In genomic region chr2:13500298-13500999, GRCm38 (mm10) we compare ENCODE assay signal across 12 mouse cellular contexts. TPM values are rescaled to one million over a fixed set of nuclear protein-coding genes. Genes with fewer than 3 reads are reported as not detected.
DNase-seq lines count a peak whose midpoint lies in the region; ATAC-seq and TF ChIP-seq lines count a peak whose summit lies in the region.
"Had no signal": no experiment of that assay in that cellular context is flagged by ENCODE, and none has a peak within 500 bp of the region (broad histone marks: within the 10 kb centered on the region; RNA-seq: fewer than 3 reads in every experiment).

No protein-coding gene starts in this region.

- H3K4me1 ChIP-seq in embryonic facial prominence, embryonic 14.5 days (ENCODE audit: control insufficient read depth, insufficient read depth, low read length), result no peaks in the 10 kb centered on the region
- no peaks in the 10 kb centered on the region for H3K4me1 ChIP-seq in hindbrain, postnatal 0 days (ENCODE audit: insufficient read depth, low read length)
- no peaks in the 10 kb centered on the region for H3K4me1 ChIP-seq in stomach, postnatal 0 days (replicated peaks; ENCODE audit: control insufficient read depth, insufficient read depth)
- H3K4me1 ChIP-seq: embryonic facial prominence, embryonic 15.5 days had no signal

- TF ChIP-seq CTCF in hindbrain, postnatal 0 days (IDR thresholded peaks at IDR 0.05; ENCODE audit: low read depth), result no peak
- TF ChIP-seq CTCF in stomach, postnatal 0 days (IDR thresholded peaks at IDR 0.05; ENCODE audit: low read depth), result no peak

- no peak for TF ChIP-seq EP300 in stomach, postnatal 0 days (optimal IDR thresholded peaks at IDR 0.05)

- H3K27ac ChIP-seq in embryonic facial prominence, embryonic 14.5 days (replicated peaks; ENCODE audit: low read depth, low read length), result no peak overlapping the region
- H3K27ac ChIP-seq in hindbrain, postnatal 0 days, result no peak overlapping the region
- no peak overlapping the region for H3K27ac ChIP-seq in stomach, postnatal 0 days (replicated peaks)
- H3K27ac ChIP-seq: embryonic facial prominence, embryonic 15.5 days; heart, adult 2 months; left cerebral cortex, adult 2 months; macrophage had no signal

- WGBS in embryonic facial prominence, embryonic 14.5 days, result 66% methylated on average over 5 of the region's 5 CpGs
- 29% methylated on average over 5 of the region's 5 CpGs for WGBS in hindbrain, postnatal 0 days
- WGBS in stomach, postnatal 0 days, result 50% methylated on average over 5 of the region's 5 CpGs

- H3K4me2 ChIP-seq in embryonic facial prominence, embryonic 14.5 days (ENCODE audit: low read depth, low read length), result no peak overlapping the region
- no peak overlapping the region for H3K4me2 ChIP-seq in hindbrain, postnatal 0 days (ENCODE audit: low read depth, low read length)
- no peak overlapping the region for H3K4me2 ChIP-seq in stomach, postnatal 0 days (replicated peaks; ENCODE audit: low read depth)
- H3K4me2 ChIP-seq: embryonic facial prominence, embryonic 15.5 days had no signal

- peak; percentile 47; the same call in 1 of the 2 replicates for ATAC-seq in embryonic facial prominence, embryonic 14.5 days (ENCODE audit: low read depth)
- peak; percentile 80 for ATAC-seq in hindbrain, postnatal 0 days
- no peak for ATAC-seq in stomach, postnatal 0 days (ENCODE audit: low FRiP score, low TSS enrichment)

- no peaks in the 10 kb centered on the region for H3K36me3 ChIP-seq in embryonic facial prominence, embryonic 14.5 days (ENCODE audit: control insufficient read depth, insufficient read depth, low read length)
- no peaks in the 10 kb centered on the region for H3K36me3 ChIP-seq in hindbrain, postnatal 0 days (ENCODE audit: insufficient read depth, low read length)
- H3K36me3 ChIP-seq in stomach, postnatal 0 days (ENCODE audit: control insufficient read depth, insufficient read depth, low read length), result no peaks in the 10 kb centered on the region
- H3K36me3 ChIP-seq: embryonic facial prominence, embryonic 15.5 days had no signal

- H3K4me3 ChIP-seq in embryonic facial prominence, embryonic 14.5 days (ENCODE audit: low read depth, low read length), result no peak overlapping the region
- H3K4me3 ChIP-seq in hindbrain, postnatal 0 days (ENCODE audit: low read length), result no peak overlapping the region
- no peak overlapping the region for H3K4me3 ChIP-seq in stomach, postnatal 0 days (ENCODE audit: low read depth, low read length)
- H3K4me3 ChIP-seq: embryonic facial prominence, embryonic 15.5 days; heart, adult 2 months; left cerebral cortex, adult 2 months had no signal

- DNase-seq in right cerebral cortex, adult 18-20 months, result peak; percentile 8
- no peak for DNase-seq in right cerebral cortex, postnatal 25 days
- DNase-seq in embryonic facial prominence, embryonic 14.5 days (ENCODE audit: low spot score), result peak; percentile 24
- peak; percentile 56 for DNase-seq in hindbrain, postnatal 0 days (ENCODE audit: low spot score)
- DNase-seq in telencephalon, adult 2 months (ENCODE audit: low read depth, low spot score), result peak; percentile 24
- DNase-seq in liver, result no peak
- DNase-seq in right cerebral cortex, postnatal 14 days, result no peak
- no peak for DNase-seq in stomach, postnatal 0 days (ENCODE audit: low spot score)
- DNase-seq: heart, adult 2 months had no signal

- no peaks in the 10 kb centered on the region for H3K27me3 ChIP-seq in embryonic facial prominence, embryonic 14.5 days (replicated peaks; ENCODE audit: control insufficient read depth, insufficient read depth, low read length)
- no peaks in the 10 kb centered on the region for H3K27me3 ChIP-seq in hindbrain, postnatal 0 days (ENCODE audit: insufficient read depth, low read length)
- H3K27me3 ChIP-seq in stomach, postnatal 0 days (ENCODE audit: control insufficient read depth, insufficient read depth, low read length), result no peaks in the 10 kb centered on the region
- H3K27me3 ChIP-seq: embryonic facial prominence, embryonic 15.5 days had no signal

- H3K9me3 ChIP-seq in embryonic facial prominence, embryonic 14.5 days (ENCODE audit: control insufficient read depth, low read length), result no peaks in the 10 kb centered on the region
- H3K9me3 ChIP-seq in hindbrain, postnatal 0 days (ENCODE audit: low read length), result no peaks in the 10 kb centered on the region
- H3K9me3 ChIP-seq in stomach, postnatal 0 days (ENCODE audit: control insufficient read depth, low read length), result no peaks in the 10 kb centered on the region
- H3K9me3 ChIP-seq: embryonic facial prominence, embryonic 15.5 days had no signal

- no peak overlapping the region for H3K9ac ChIP-seq in embryonic facial prominence, embryonic 14.5 days (ENCODE audit: low read depth, low read length)
- H3K9ac ChIP-seq in hindbrain, postnatal 0 days (replicated peaks; ENCODE audit: low read length), result no peak overlapping the region
- H3K9ac ChIP-seq in stomach, postnatal 0 days (ENCODE audit: low read length), result no peak overlapping the region
- H3K9ac ChIP-seq: embryonic facial prominence, embryonic 15.5 days had no signal

RNA-seq across cellular contexts. Expression of gene Cubn, which starts 8.8 kb away (rescaled TPM):
- 0.38 and 0.56 TPM in 2 replicates for polyA plus RNA-seq in embryonic facial prominence, embryonic 14.5 days (2014; fragmentation: Nextera tagmentation; extraction: Ambion mirVana)
- total RNA-seq in hindbrain, postnatal 0 days (2014; rRNA removed), result 1.0 and 1.6 TPM in 2 replicates
- polyA plus RNA-seq in hindbrain, postnatal 0 days (2015; fragmentation: Nextera tagmentation; extraction: Ambion mirVana), result 0.32 and 0.41 TPM in 2 replicates
- 0.05 TPM in 2 replicates for polyA plus RNA-seq in stomach, postnatal 0 days (2015; fragmentation: Nextera tagmentation; extraction: Ambion mirVana)
- polyA plus RNA-seq: macrophage had no signal

RNA-seq across cellular contexts. Expression of gene Trdmt1, which starts 44.0 kb away (rescaled TPM):
- 11.5 and 16.8 TPM in 2 replicates for polyA plus RNA-seq in embryonic facial prominence, embryonic 14.5 days (2014; fragmentation: Nextera tagmentation; extraction: Ambion mirVana)
- 6.1 and 7.5 TPM in 2 replicates for total RNA-seq in hindbrain, postnatal 0 days (2014; rRNA removed)
- 6.2 and 6.8 TPM in 2 replicates for polyA plus RNA-seq in hindbrain, postnatal 0 days (2015; fragmentation: Nextera tagmentation; extraction: Ambion mirVana)
- polyA plus RNA-seq in stomach, postnatal 0 days (2015; fragmentation: Nextera tagmentation; extraction: Ambion mirVana), result 6.9 and 7.2 TPM in 2 replicates

Comparison
In these comparisons a context has a peak if more than half of its experiments do, and no peak if none do; other contexts are left out.
1. DNase-seq: peak in right cerebral cortex, adult 18-20 months (single experiment), embryonic facial prominence, embryonic 14.5 days (single experiment), hindbrain, postnatal 0 days (single experiment) and telencephalon, adult 2 months (single experiment); none in right cerebral cortex, postnatal 25 days (single experiment), liver (single experiment), right cerebral cortex, postnatal 14 days (single experiment) and stomach, postnatal 0 days (single experiment).